Mouse (Mus musculus) thymus, adult 2 months (tissue): ENCODE results near the gene Csnk1g2. TPM values are rescaled to one million over a fixed set of nuclear protein-coding genes. Genes with fewer than 3 reads are reported as not detected.
"Not testable (repeated sequence)": the region's sequence is repeated elsewhere in the genome, so short reads cannot be mapped to it uniquely, and the experiment has no call there.

Experiments
- DNase-seq: peaks from one replicate; pipeline ENCODE4 v3.0.0; 2021
- H3K27ac ChIP-seq: fragments of 200-500 bp; 2 replicates; pipeline ENCODE4 v1.5.1; 2012; ENCODE audit warnings: low read length, control low read depth; ENCODE audit not compliant: control insufficient read depth, insufficient read depth
- H3K27me3 ChIP-seq: fragments of 200-500 bp; 2 replicates; pipeline ENCODE4 v1.6.1; 2012; ENCODE audit warnings: mild to moderate bottlenecking, low read length, moderate library complexity, mixed read lengths; ENCODE audit not compliant: control insufficient read depth, insufficient read depth
- H3K36me3 ChIP-seq: fragments of 200-500 bp; 2 replicates; pipeline ENCODE4 v1.6.1; 2012; ENCODE audit warnings: mild to moderate bottlenecking, low read length, moderate library complexity; ENCODE audit not compliant: control insufficient read depth, insufficient read depth
- H3K4me1 ChIP-seq: fragments of 200-500 bp; replicated peaks from 2 replicates; pipeline ENCODE4 v1.6.1; 2012; ENCODE audit warnings: low read length; ENCODE audit not compliant: control insufficient read depth, insufficient read depth
- H3K4me3 ChIP-seq: fragments of 200-500 bp; 2 replicates; pipeline ENCODE4 v1.5.1; 2012; ENCODE audit warnings: mild to moderate bottlenecking, low read length, control low read depth, moderate library complexity; ENCODE audit not compliant: control insufficient read depth, insufficient read depth
- CTCF ChIP-seq: fragments of 200-500 bp; IDR thresholded peaks from 2 replicates; pipeline ENCODE4 v1.5.1; 2012; ENCODE audit warnings: mild to moderate bottlenecking, control low read depth, low read length, moderate library complexity, borderline replicate concordance; ENCODE audit not compliant: control insufficient read depth, poor library complexity, insufficient read depth; ENCODE audit errors: extremely low read depth
- POLR2A ChIP-seq: fragments of 200-500 bp; IDR thresholded peaks from 2 replicates; pipeline ENCODE4 v1.6.1; 2012; ENCODE audit warnings: mild to moderate bottlenecking, low read length, control low read depth, moderate library complexity; ENCODE audit not compliant: control insufficient read depth, poor library complexity, insufficient read depth; ENCODE audit errors: extremely low read depth
- WGBS: fragments of 180-500 bp; shearing (Covaris S2); methylation state at CpG from one replicate; pipeline ENCODE4 v1.1.7; 2018; 5-methylcytosine and 5-hydroxymethylcytosine counted together
- polyA plus RNA-seq: library from polyadenylated mRNA; depleted of rRNA; stranded (reverse); fragments of >200 nt; gene quantifications from 2 replicates; pipeline ENCODE4 v1.2.3, GENCODE M21; 2012

Csnk1g2 gene
- polyA plus RNA-seq, 1 experiment: 492 TPM

GRCm38 (mm10) chr10:80602698-80603325 is 19.8 kb upstream of the Csnk1g2 start, which contains the start of the genes Scamp4 and Adat3:
Gene Scamp4 (plus strand): TSS chr10:80602872.
Gene Adat3 (plus strand): TSS chr10:80602880.
- Histone ChIP-seq H3K36me3 (no peaks in the 10 kb centered on the region), H3K27me3 (no peaks in the 10 kb centered on the region), H3K4me3 (peak within 1 kb of the TSS; percentile 70), H3K4me1 (peaks cover 47% of the 10 kb centered on the region), H3K27ac (peak within 1 kb of the TSS; percentile 89)
- TF ChIP-seq CTCF (no peak), POLR2A (no peak)
- under 1% methylated on average over 54 of the region's 54 CpGs for WGBS
- DNase-seq: peak; percentile 95

DNA sequence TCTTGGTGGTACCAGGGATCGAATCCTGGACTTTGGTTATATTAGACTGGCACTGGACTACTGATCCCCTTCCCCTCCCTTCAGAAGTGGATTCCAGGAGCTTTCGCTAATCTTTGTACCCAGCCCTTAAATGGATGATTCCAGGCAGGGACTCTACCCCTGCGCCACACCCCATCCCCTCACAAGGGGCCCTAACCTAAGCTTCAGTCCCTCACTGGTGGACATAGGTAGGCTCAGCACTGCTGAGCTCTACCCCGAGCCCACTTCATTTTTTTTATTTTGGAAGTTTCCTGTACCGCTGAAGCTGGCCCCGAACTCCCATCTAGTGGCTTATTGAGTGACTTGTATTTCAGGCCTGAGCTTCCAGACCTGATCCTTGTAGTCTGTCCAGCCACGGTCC is 19.3 kb upstream of the Csnk1g2 start:
- H3K36me3 ChIP-seq: no peaks in the 10 kb centered on the region
- peak overlapping the region; percentile 89 for H3K27ac ChIP-seq
- WGBS: 25% methylated on average over 7 of the region's 7 CpGs
- peak overlapping the region; percentile 33 for H3K4me3 ChIP-seq
- DNase-seq: no peak
- TF ChIP-seq POLR2A (no peak), CTCF (no peak)
- peaks cover 51% of the 10 kb centered on the region for H3K4me1 ChIP-seq
- no peaks in the 10 kb centered on the region for H3K27me3 ChIP-seq

DNA sequence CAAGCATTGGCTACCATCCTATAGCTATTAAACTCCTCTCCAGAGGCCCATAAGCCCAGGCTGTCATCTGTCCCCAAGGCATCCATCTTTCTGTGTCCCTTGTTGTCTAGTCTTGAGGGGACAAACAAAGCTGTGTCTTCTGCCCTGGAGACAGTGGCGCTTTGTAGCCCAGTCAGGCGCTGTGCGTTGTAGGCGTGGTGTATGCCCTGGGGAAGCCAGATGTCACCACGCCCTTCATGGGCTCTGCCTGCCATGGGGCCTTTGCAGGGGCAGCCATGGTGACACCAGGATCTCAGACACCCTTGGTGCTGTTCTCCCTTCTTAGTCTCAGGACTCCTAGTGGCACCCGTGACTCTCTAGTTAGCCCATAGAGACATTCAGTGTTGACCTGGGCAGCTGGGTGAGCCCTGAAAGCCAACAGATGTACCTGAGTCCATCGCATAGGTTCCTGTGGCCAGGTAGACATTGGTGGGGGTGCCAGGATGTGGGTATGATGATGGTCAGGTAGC is 18.6 kb upstream of the Csnk1g2 start:
- WGBS: 85% methylated on average over 7 of the region's 7 CpGs
- no peak for DNase-seq
- TF ChIP-seq POLR2A (no peak), CTCF (no peak)
- Histone ChIP-seq H3K4me1 (peaks cover 54% of the 10 kb centered on the region), H3K36me3 (no peaks in the 10 kb centered on the region), H3K27ac (peak overlapping the region; percentile 89), H3K27me3 (no peaks in the 10 kb centered on the region), H3K4me3 (no peak overlapping the region)

DNA sequence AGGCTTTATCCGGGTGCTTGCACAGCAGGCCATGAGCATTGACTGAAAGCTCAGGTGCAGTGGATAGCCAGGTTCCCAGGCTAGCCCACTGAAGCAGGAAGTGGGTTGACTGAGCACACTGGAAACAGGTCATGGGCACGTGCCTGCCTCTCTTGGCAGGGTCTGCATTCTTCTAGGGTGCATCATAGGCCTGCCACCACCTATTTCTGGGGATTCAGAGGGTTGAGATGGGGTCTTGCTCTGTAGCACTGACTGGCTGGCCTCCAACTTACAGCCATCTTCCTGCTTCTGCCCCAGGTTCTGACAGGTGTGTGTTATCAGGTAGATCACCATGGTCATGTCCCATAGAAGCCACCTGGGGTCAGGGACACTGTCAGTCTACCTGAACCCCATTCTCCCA is 17.6 kb upstream of the Csnk1g2 start:
- no peak for TF ChIP-seq POLR2A
- no peak for TF ChIP-seq CTCF
- no peak overlapping the region for H3K4me3 ChIP-seq
- H3K36me3 ChIP-seq: no peaks in the 10 kb centered on the region
- DNase-seq: no peak
- no peak overlapping the region for H3K27ac ChIP-seq
- H3K4me1 ChIP-seq: peaks cover 64% of the 10 kb centered on the region
- no peaks in the 10 kb centered on the region for H3K27me3 ChIP-seq
- 70% methylated on average over 2 of the region's 2 CpGs for WGBS

DNA sequence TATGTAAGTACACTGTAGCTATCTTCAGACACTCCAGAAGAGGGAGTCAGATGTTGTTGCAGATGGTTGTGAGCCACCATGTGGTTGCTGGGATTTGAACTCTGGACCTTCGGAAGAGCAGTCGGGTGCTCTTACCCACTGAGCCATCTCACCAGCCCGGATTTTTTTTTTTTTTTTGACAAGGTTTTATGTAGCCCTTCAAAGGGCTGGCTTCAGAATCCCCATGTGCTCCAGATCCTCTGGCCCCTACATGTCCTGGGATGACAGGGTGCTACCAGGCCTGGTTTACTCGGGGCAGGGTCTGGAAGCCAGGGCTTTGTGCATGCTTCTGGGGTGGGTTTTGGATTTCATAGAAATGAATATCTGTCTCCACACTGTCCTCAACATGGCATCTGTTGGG is 16.9 kb upstream of the Csnk1g2 start, which contains the start of gene Gm49322:
Gm49322 (plus strand) TSS at position 301 of the 400 bp plus-strand sequence.
- 90% methylated on average over 4 of the region's 4 CpGs for WGBS
- H3K36me3 ChIP-seq, H3K27me3 ChIP-seq, H3K27ac ChIP-seq, DNase-seq: not testable (repeated sequence)
- Histone ChIP-seq H3K4me1 (peaks cover 71% of the 10 kb centered on the region), H3K4me3 (peak within 1 kb of the TSS; percentile 28)

- Histone ChIP-seq H3K27me3 (no peaks in the 10 kb centered on the region), H3K4me3 (peak overlapping the region; percentile 28), H3K4me1 (peaks cover 76% of the 10 kb centered on the region), H3K27ac (no peak overlapping the region), H3K36me3 (no peaks in the 10 kb centered on the region)
- DNase-seq: peak; percentile 65
- 33% methylated on average over 23 of the region's 23 CpGs for WGBS
- peak; percentile 42; the same call in 1 of the 2 replicates for TF ChIP-seq POLR2A
- TF ChIP-seq CTCF: 0 out of 2 replicates have a peak, but pooled peaks have one; percentile 44
Observed at GRCm38 (mm10) chr10:80606306-80606705, 16.3 kb upstream of the Csnk1g2 start.

DNA sequence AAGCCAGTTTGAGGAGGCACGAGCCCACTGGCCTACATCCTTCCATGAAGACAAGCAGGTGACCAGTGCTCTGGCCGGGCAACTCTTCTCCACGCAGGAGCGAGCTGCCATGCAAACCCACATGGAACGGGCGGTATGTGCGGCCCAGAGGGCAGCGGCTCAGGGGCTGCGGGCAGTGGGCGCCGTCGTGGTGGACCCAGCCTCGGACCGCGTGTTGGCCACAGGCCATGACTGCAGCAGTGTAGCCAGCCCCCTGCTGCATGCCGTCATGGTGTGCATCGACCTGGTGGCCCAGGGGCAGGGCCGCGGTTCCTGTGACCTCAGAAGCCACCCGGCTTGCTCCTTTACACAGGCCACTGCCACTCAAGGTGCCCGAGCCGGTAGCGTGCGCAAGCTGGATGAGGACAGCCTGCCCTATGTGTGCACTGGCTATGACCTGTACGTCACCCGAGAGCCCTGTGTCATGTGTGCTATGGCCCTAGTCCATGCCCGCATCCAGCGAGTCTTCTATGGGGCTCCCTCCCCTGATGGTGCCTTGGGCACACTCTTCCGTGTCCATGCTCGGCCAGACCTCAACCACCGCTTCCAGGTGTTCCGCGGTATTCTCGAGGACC is 15.8 kb upstream of the Csnk1g2 start:
- no peak for DNase-seq
- H3K4me3 ChIP-seq: peak overlapping the region; percentile 28
- no peak overlapping the region for H3K27ac ChIP-seq
- H3K27me3 ChIP-seq: no peaks in the 10 kb centered on the region
- TF ChIP-seq CTCF (no peak), POLR2A (no peak)
- H3K4me1 ChIP-seq: peaks cover 78% of the 10 kb centered on the region
- no peaks in the 10 kb centered on the region for H3K36me3 ChIP-seq
- 93% methylated on average over 34 of the region's 34 CpGs for WGBS
